Mouse (Mus musculus): ENCODE data around the gene Cdc37l1.

- TF ChIP-seq CTCF (IDR thresholded peaks at IDR 0.05; ENCODE audit: control insufficient read depth, insufficient read depth, insufficient replicate concordance, low read depth, low read length) (no peak), POLR2A (IDR thresholded peaks at IDR 0.05; ENCODE audit: control insufficient read depth, low read depth, low read length) (no peak)
These were observed 34.3 kb downstream of the Cdc37l1 start for GRCm38 (mm10) chr19:29024391-29024947.
